Mouse (Mus musculus) small intestine, adult 2 months (tissue): ENCODE measurements around the gene Nbea.

Experiments used
- CTCF ChIP-seq: fragments of 200-500 bp; IDR thresholded peaks from 2 replicates; pipeline ENCODE4 v1.5.1; 2012; ENCODE audit warnings: low read depth, mild to moderate bottlenecking, control low read depth, inconsistent platforms, low read length, moderate library complexity, mixed read lengths; ENCODE audit not compliant: insufficient replicate concordance, insufficient read length; ENCODE audit errors: extremely low read depth
- POLR2A ChIP-seq: fragments of 200-500 bp; IDR thresholded peaks from 2 replicates; pipeline ENCODE4 v1.6.1; 2012; ENCODE audit warnings: low read depth, mild to moderate bottlenecking, control low read depth, inconsistent platforms, low read length, moderate library complexity

DNA sequence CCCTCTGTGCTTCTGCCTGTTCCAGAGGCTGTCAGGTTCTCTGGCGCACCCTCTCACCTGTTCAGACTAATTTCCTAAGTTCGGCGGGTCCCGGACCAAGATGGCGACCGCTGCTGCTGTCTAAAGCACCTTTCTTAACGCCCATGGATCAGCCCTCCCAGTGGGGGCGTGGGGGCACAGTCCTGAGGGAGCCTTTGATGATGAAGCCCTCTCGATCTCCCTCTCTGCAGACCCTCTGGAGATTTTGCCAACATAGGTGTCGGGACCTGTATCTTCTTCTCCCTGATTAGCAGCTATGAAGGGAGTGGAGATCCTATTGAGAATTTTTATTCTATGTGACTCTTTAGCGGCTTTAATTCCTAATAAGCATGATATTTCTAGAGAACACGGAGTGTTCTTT lies 573.3 kb downstream of the Nbea start:
- no peak for TF ChIP-seq CTCF
- no peak for TF ChIP-seq POLR2A
